Mouse (Mus musculus): ENCODE measurements around the gene Mios. TPM values are rescaled to one million over a fixed set of nuclear protein-coding genes. Genes with fewer than 3 reads are reported as not detected.
A peak's percentile ranks its signal among the peaks of the same experiment; 100 is the strongest.

The Mios gene
- polyA plus RNA-seq, 1 experiment: not detected

DNA sequence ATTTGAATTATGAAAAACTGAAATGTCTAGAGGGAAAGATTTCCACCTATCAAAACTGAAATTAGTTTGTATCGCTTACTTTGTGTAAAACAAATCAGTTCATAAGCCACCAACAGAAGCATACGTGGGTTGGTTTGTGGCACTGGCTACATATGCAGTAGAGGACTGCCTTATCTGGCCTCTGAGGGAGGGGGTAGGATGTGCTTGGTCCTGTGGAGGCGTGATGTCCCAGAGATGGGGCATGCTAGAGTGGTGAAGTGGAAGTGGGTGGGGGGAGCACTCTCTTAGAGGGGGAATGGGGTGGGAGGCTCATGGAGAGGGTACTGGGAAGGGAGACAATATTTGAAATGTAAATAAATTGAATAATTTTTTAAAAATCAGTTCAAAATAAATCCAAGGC, 19.1 kb upstream of the Mios start:
- H3K4me1 ChIP-seq (ENCODE audit: control insufficient read depth, insufficient read depth, low read length): no peaks in the 10 kb centered on the region
- WGBS: 89% methylated on average over 3 of the region's 3 CpGs
- TF ChIP-seq CTCF (IDR thresholded peaks at IDR 0.05; ENCODE audit: insufficient read depth, low read depth, low read length) (no peak), POLR2A (IDR thresholded peaks at IDR 0.05; ENCODE audit: insufficient read depth, low read depth, low read length) (no peak)
- H3K27ac ChIP-seq (ENCODE audit: insufficient read depth, low read depth, low read length): no peak overlapping the region
- H3K4me3 ChIP-seq (ENCODE audit: insufficient read depth, low read depth, low read length): no peak overlapping the region

DNA sequence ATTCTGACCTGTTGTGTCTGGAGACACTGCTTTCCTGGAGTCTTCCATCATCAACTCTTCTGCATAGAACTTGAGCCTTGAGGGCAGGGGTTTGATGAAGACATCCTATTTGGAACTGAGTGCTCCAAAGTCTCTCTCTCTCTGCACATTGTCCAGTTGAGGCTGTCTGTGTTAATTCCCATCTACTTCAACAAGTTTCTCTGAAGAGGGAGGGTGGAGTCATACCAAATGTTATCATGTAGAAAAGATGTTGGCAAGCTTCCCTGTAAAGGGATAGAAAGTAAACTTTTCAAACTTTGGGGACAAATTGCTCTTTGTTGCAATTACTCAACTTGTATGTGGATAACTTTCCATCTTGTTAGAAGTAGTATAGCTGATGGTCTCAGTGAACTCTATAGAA, 16.5 kb upstream of the Mios start, which contains the start of gene Col28a1:
Gene Col28a1 (minus strand): TSS at position 101 of the 400 bp plus-strand sequence.
- H3K27ac ChIP-seq (ENCODE audit: insufficient read depth, low read depth, low read length): no peak within 1 kb of the TSS
- H3K4me3 ChIP-seq (ENCODE audit: insufficient read depth, low read depth, low read length): no peak within 1 kb of the TSS
- TF ChIP-seq POLR2A (IDR thresholded peaks at IDR 0.05; ENCODE audit: insufficient read depth, low read depth, low read length) (no peak), CTCF (IDR thresholded peaks at IDR 0.05; ENCODE audit: insufficient read depth, low read depth, low read length) (no peak)
- H3K4me1 ChIP-seq (ENCODE audit: control insufficient read depth, insufficient read depth, low read length): no peaks in the 10 kb centered on the region

DNA sequence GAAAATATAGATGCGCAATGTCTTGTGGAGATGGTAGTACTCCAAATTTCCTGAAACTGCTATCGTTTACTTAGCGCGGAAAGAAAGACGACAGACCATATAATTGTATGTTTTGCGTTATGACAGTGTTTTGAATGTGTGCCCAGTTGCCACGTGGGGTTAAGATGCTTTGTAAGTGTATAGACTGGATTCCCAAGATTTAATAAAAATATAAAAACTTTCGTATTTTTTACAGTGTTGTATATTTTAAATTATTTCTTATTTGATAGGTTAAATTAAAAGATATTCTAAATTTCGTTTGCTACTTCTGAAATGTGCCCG, 804 bp downstream of the Mios start:
- 5% methylated on average over 10 of the region's 10 CpGs for whole genome bisulfite sequencing
- H3K4me1 ChIP-seq (ENCODE audit: control insufficient read depth, insufficient read depth, low read length): no peaks in the 10 kb centered on the region
- peak overlapping the region; percentile 85 for H3K4me3 ChIP-seq (ENCODE audit: insufficient read depth, low read depth, low read length)
- no peak for TF ChIP-seq CTCF (IDR thresholded peaks at IDR 0.05; ENCODE audit: insufficient read depth, low read depth, low read length)
- TF ChIP-seq POLR2A (IDR thresholded peaks at IDR 0.05; ENCODE audit: insufficient read depth, low read depth, low read length): no peak
- H3K27ac ChIP-seq (ENCODE audit: insufficient read depth, low read depth, low read length): peak overlapping the region; percentile 73; the same call in 1 of the 2 replicates

DNA sequence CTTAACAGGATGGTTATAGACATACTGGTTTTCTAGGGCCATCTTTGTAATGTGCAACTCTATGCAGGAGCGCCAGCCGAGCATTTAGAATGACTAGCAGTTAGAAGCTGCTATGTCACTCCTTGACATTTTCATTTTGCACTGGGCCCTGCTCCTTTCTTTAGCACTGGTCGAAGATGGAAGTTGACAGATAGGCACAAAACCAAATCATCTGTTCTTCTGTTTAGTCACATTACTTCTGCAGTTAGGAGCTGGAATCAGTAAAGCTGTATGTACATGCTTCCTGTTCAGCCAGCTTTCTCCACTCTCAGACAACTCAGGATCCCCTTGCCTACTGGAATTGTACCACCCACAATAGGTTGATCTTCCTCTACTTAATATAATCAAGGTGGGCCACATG, 1.6 kb downstream of the Mios start:
- 92% methylated on average over 3 of the region's 3 CpGs for WGBS
- H3K4me3 ChIP-seq (ENCODE audit: insufficient read depth, low read depth, low read length): no peak overlapping the region
- TF ChIP-seq CTCF (IDR thresholded peaks at IDR 0.05; ENCODE audit: insufficient read depth, low read depth, low read length) (no peak), POLR2A (IDR thresholded peaks at IDR 0.05; ENCODE audit: insufficient read depth, low read depth, low read length) (no peak)
- no peak overlapping the region for H3K27ac ChIP-seq (ENCODE audit: insufficient read depth, low read depth, low read length)
- H3K4me1 ChIP-seq (ENCODE audit: control insufficient read depth, insufficient read depth, low read length): no peaks in the 10 kb centered on the region

DNA sequence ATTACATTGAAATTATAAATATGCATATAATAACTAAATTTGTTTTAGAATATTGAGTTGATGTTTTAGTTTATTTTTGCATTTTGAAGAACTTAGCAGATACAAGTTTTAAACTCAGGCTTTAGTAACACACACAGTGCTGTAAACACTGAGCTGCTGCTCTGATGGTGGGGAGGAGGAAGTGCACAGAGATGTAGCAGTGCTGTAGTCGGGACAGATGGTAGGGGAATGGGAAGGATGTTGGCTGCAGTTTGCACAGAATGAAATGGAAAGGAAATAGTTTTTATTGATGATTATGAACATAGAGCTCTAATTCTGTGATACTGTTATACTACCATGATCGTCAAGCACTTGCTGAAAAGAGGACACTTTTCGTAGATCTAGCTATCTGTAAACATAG, 18.0 kb downstream of the Mios start:
- 88% methylated on average over 3 of the region's 3 CpGs for WGBS
- TF ChIP-seq CTCF (IDR thresholded peaks at IDR 0.05; ENCODE audit: insufficient read depth, low read depth, low read length) (no peak), POLR2A (IDR thresholded peaks at IDR 0.05; ENCODE audit: insufficient read depth, low read depth, low read length) (no peak)
- no peak overlapping the region for H3K4me3 ChIP-seq (ENCODE audit: insufficient read depth, low read depth, low read length)
- 0 out of 2 replicates have a peak, but pooled peaks cover 2% of the 10 kb centered on the region for H3K4me1 ChIP-seq (ENCODE audit: control insufficient read depth, insufficient read depth, low read length)
- no peak overlapping the region for H3K27ac ChIP-seq (ENCODE audit: insufficient read depth, low read depth, low read length)

DNA sequence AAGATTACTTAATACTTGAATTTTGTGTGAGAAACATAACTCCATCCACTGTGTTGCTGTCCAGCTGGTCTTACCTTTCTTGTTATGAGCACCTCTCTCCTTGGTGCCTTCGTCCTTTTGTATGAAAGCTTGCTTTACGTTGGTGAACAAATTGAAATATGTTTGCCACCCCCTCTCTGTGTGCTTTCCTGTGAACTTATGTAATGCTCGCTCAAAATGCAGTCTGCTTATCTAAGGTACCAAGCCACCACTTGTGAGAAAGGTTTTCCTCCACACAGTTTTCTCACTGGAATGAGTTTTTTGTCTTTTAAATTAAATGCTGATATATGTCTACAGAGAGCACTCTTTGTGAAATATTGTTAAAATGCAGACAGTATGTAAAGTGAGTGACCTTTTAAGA, 19.6 kb downstream of the Mios start:
- no peak overlapping the region for H3K27ac ChIP-seq (ENCODE audit: insufficient read depth, low read depth, low read length)
- 0 out of 2 replicates have a peak, but pooled peaks cover 2% of the 10 kb centered on the region for H3K4me1 ChIP-seq (ENCODE audit: control insufficient read depth, insufficient read depth, low read length)
- TF ChIP-seq POLR2A (IDR thresholded peaks at IDR 0.05; ENCODE audit: insufficient read depth, low read depth, low read length) (no peak), CTCF (IDR thresholded peaks at IDR 0.05; ENCODE audit: insufficient read depth, low read depth, low read length) (no peak)
- WGBS: 84% methylated on average over 3 of the region's 3 CpGs
- H3K4me3 ChIP-seq (ENCODE audit: insufficient read depth, low read depth, low read length): no peak overlapping the region

DNA sequence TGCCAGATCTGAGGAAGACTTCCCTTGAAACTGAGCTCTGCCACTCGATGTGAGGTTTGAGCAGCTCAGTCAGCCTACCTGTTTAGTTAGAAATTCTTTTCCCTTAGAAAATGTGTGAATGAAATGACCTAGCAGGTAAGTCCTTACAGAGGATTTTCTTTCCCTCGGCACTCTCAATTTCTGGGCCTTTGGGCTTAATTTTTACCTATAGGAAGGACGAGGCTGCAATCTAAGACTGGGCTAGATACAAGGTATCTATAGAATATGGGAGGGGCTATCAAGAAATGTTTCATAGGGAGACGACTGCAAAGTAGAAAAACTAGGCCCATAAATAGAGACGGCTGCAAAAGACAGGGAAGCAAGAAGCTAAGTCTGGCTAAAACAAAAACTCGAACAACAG, 49.3 kb downstream of the Mios start:
- H3K27ac ChIP-seq (ENCODE audit: insufficient read depth, low read depth, low read length): peak overlapping the region; percentile 86; the same call in 1 of the 2 replicates
- peak overlapping the region; percentile 99 for H3K4me3 ChIP-seq (ENCODE audit: insufficient read depth, low read depth, low read length)
- no peaks in the 10 kb centered on the region for H3K4me1 ChIP-seq (ENCODE audit: control insufficient read depth, insufficient read depth, low read length)
- TF ChIP-seq POLR2A (IDR thresholded peaks at IDR 0.05; ENCODE audit: insufficient read depth, low read depth, low read length) (no peak), CTCF (IDR thresholded peaks at IDR 0.05; ENCODE audit: insufficient read depth, low read depth, low read length) (no peak)
- WGBS: 4% methylated on average over 6 of the region's 6 CpGs

DNA sequence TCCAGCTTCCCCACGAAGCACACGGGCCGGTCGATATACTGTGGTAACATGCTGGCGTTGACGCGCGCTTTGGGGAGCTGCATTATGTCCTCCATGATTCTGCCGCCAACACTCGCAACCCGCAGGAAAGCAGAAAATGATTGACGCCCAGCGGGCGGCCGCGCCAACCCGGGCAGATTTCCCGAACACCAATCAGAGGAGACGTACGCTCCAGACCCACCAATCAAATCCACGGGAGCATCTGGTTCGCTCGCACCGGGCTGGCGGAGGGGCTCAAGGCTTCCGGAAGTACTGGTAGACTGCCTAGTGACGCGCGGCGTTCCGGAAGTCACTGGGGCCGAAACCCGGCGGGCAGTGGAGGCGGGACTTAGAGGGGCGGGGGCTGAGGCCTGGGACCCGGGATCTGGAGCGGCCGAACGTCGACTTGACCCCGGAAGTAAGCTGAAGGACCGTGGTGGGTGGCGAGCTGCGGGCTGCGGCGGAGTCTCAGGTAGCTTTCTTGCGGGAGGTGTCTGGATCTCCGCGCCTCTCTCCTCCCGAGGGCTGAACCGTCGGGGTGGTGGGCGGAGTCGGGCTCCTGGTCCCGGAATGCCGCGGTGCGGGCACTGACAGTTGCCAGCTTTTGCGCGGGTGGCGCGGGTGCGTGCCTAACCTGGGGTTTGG, 50.1 kb downstream of the Mios start, which contains the start of the genes Rpa3, Umad1 and Gm45062:
Gene Rpa3 (minus strand): TSS at position 170 of the 663 bp plus-strand sequence.
Gene Umad1 (plus strand): TSS at position 285 of the 663 bp plus-strand sequence.
Gene Gm45062 (plus strand): TSS at position 447 of the 663 bp plus-strand sequence.
- under 1% methylated on average over 64 of the region's 64 CpGs for WGBS
- Histone ChIP-seq H3K27ac (ENCODE audit: insufficient read depth, low read depth, low read length) (peak within 1 kb of the TSS; percentile 89), H3K4me1 (ENCODE audit: control insufficient read depth, insufficient read depth, low read length) (no peaks in the 10 kb centered on the region), H3K4me3 (ENCODE audit: insufficient read depth, low read depth, low read length) (peak within 1 kb of the TSS; percentile 99)
- TF ChIP-seq POLR2A (IDR thresholded peaks at IDR 0.05; ENCODE audit: insufficient read depth, low read depth, low read length): peak; percentile 38
- TF ChIP-seq CTCF (IDR thresholded peaks at IDR 0.05; ENCODE audit: insufficient read depth, low read depth, low read length): no peak

DNA sequence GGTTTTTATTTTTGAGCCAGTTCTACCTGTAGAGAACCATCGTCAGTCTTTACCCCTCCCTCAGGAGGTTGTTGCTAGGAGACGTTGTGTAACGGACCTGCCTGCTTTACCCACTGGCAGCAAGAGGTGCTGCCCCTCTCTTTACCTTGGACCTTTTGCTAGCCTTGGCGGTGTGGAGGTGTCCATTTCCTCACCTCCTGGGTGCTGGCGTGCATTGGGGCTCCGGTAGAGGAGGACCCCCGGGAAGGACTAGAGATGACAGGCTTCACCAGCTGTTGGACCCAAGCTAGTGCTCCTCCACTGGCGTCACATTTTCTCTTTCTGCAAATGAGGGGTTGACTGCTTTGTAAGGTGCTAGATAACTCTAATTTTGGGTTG, 50.6 kb downstream of the Mios start:
- H3K27ac ChIP-seq (ENCODE audit: insufficient read depth, low read depth, low read length): peak overlapping the region; percentile 89
- peak overlapping the region; percentile 98 for H3K4me3 ChIP-seq (ENCODE audit: insufficient read depth, low read depth, low read length)
- TF ChIP-seq POLR2A (IDR thresholded peaks at IDR 0.05; ENCODE audit: insufficient read depth, low read depth, low read length): no peak
- TF ChIP-seq CTCF (IDR thresholded peaks at IDR 0.05; ENCODE audit: insufficient read depth, low read depth, low read length): no peak
- 0% methylated on average over 8 of the region's 8 CpGs for WGBS
- H3K4me1 ChIP-seq (ENCODE audit: control insufficient read depth, insufficient read depth, low read length): no peaks in the 10 kb centered on the region
